Mouse (Mus musculus): Measurements from ENCODE around the gene Ahnak. TPM values are rescaled to one million over a fixed set of nuclear protein-coding genes. Genes with fewer than 3 reads are reported as not detected.

Gene Ahnak
- polyA plus RNA-seq, 1 experiment from 2014 or later = 2.7 TPM

- ATAC-seq (ENCODE audit: low read depth) = no peak
- Histone ChIP-seq H3K27ac (ENCODE audit: low read depth, low read length) (0 out of 2 replicates have a peak overlapping the region, but pooled peaks have one; percentile 28), H3K4me2 (ENCODE audit: low read depth, low read length) (no peak overlapping the region), H3K9ac (replicated peaks; ENCODE audit: low read depth, low read length) (no peak overlapping the region), H3K36me3 (ENCODE audit: control insufficient read depth, insufficient read depth, low read length) (no peaks in the 10 kb centered on the region), H3K4me1 (ENCODE audit: control insufficient read depth, insufficient read depth, low read length) (peaks cover 11% of the 10 kb centered on the region; the same call in 1 of the 2 replicates), H3K27me3 (ENCODE audit: control insufficient read depth, insufficient read depth, low read length) (no peaks in the 10 kb centered on the region), H3K4me3 (ENCODE audit: low read depth, low read length) (no peak overlapping the region), H3K9me3 (ENCODE audit: control insufficient read depth, low read length) (no peaks in the 10 kb centered on the region)
- WGBS = 83% methylated on average over 2 of the region's 2 CpGs
Measured at GRCm38 (mm10) chr19:9070316-9070715, 81.2 kb downstream of the Ahnak start.

GRCm38 (mm10) chr19:9071456-9072156 lies 82.5 kb downstream of the Ahnak start:
- no peaks in the 10 kb centered on the region for H3K9me3 ChIP-seq (ENCODE audit: control insufficient read depth, low read length)
- no peak overlapping the region for H3K4me2 ChIP-seq (ENCODE audit: low read depth, low read length)
- H3K4me1 ChIP-seq (ENCODE audit: control insufficient read depth, insufficient read depth, low read length) = 0 out of 2 replicates have a peak, but pooled peaks cover 3% of the 10 kb centered on the region
- H3K27me3 ChIP-seq (ENCODE audit: control insufficient read depth, insufficient read depth, low read length) = no peaks in the 10 kb centered on the region
- ATAC-seq (ENCODE audit: low read depth) = peak; percentile 74; the same call in 1 of the 2 replicates
- WGBS = 48% methylated on average over 7 of the region's 7 CpGs
- H3K9ac ChIP-seq (replicated peaks; ENCODE audit: low read depth, low read length) = no peak overlapping the region
- no peaks in the 10 kb centered on the region for H3K36me3 ChIP-seq (ENCODE audit: control insufficient read depth, insufficient read depth, low read length)
- no peak overlapping the region for H3K4me3 ChIP-seq (ENCODE audit: low read depth, low read length)
- H3K27ac ChIP-seq (ENCODE audit: low read depth, low read length) = peak overlapping the region; percentile 55; the same call in 1 of the 2 replicates

GRCm38 (mm10) chr19:9072157-9072530 lies 83.1 kb downstream of the Ahnak start:
- H3K4me1 ChIP-seq (ENCODE audit: control insufficient read depth, insufficient read depth, low read length) = 0 out of 2 replicates have a peak, but pooled peaks cover 3% of the 10 kb centered on the region
- 80% methylated on average over 2 of the region's 2 CpGs for WGBS
- no peak for ATAC-seq (ENCODE audit: low read depth)
- no peak overlapping the region for H3K4me2 ChIP-seq (ENCODE audit: low read depth, low read length)
- no peak overlapping the region for H3K4me3 ChIP-seq (ENCODE audit: low read depth, low read length)
- H3K9me3 ChIP-seq (ENCODE audit: control insufficient read depth, low read length) = no peaks in the 10 kb centered on the region
- no peak overlapping the region for H3K9ac ChIP-seq (replicated peaks; ENCODE audit: low read depth, low read length)
- H3K27ac ChIP-seq (ENCODE audit: low read depth, low read length) = no peak overlapping the region
- H3K27me3 ChIP-seq (ENCODE audit: control insufficient read depth, insufficient read depth, low read length) = no peaks in the 10 kb centered on the region
- no peaks in the 10 kb centered on the region for H3K36me3 ChIP-seq (ENCODE audit: control insufficient read depth, insufficient read depth, low read length)

GRCm38 (mm10) chr19:9073776-9074411 lies 84.8 kb downstream of the Ahnak start:
- Histone ChIP-seq H3K9me3 (ENCODE audit: control insufficient read depth, low read length) (no peaks in the 10 kb centered on the region), H3K9ac (replicated peaks; ENCODE audit: low read depth, low read length) (no peak overlapping the region), H3K27me3 (ENCODE audit: control insufficient read depth, insufficient read depth, low read length) (no peaks in the 10 kb centered on the region), H3K4me2 (ENCODE audit: low read depth, low read length) (no peak overlapping the region), H3K4me1 (ENCODE audit: control insufficient read depth, insufficient read depth, low read length) (0 out of 2 replicates have a peak, but pooled peaks cover 3% of the 10 kb centered on the region), H3K27ac (ENCODE audit: low read depth, low read length) (no peak overlapping the region), H3K4me3 (ENCODE audit: low read depth, low read length) (no peak overlapping the region), H3K36me3 (ENCODE audit: control insufficient read depth, insufficient read depth, low read length) (no peaks in the 10 kb centered on the region)
- no peak for ATAC-seq (ENCODE audit: low read depth)
- WGBS = 79% methylated on average over 12 of the region's 12 CpGs

- Histone ChIP-seq H3K9me3 (ENCODE audit: control insufficient read depth, low read length) (no peaks in the 10 kb centered on the region), H3K36me3 (ENCODE audit: control insufficient read depth, insufficient read depth, low read length) (no peaks in the 10 kb centered on the region), H3K27me3 (ENCODE audit: control insufficient read depth, insufficient read depth, low read length) (no peaks in the 10 kb centered on the region), H3K4me1 (ENCODE audit: control insufficient read depth, insufficient read depth, low read length) (0 out of 2 replicates have a peak, but pooled peaks cover 3% of the 10 kb centered on the region), H3K4me2 (ENCODE audit: low read depth, low read length) (no peak overlapping the region), H3K27ac (ENCODE audit: low read depth, low read length) (no peak overlapping the region), H3K4me3 (ENCODE audit: low read depth, low read length) (no peak overlapping the region), H3K9ac (replicated peaks; ENCODE audit: low read depth, low read length) (no peak overlapping the region)
- 52% methylated on average over 4 of the region's 4 CpGs for WGBS
- ATAC-seq (ENCODE audit: low read depth) = no peak
Measured at GRCm38 (mm10) chr19:9074424-9074823, 85.3 kb downstream of the Ahnak start.

GRCm38 (mm10) chr19:9075558-9075957 lies 86.5 kb downstream of the Ahnak start:
- Histone ChIP-seq H3K4me3 (ENCODE audit: low read depth, low read length) (no peak overlapping the region), H3K27ac (ENCODE audit: low read depth, low read length) (no peak overlapping the region), H3K9me3 (ENCODE audit: control insufficient read depth, low read length) (no peaks in the 10 kb centered on the region), H3K9ac (replicated peaks; ENCODE audit: low read depth, low read length) (no peak overlapping the region), H3K4me1 (ENCODE audit: control insufficient read depth, insufficient read depth, low read length) (no peaks in the 10 kb centered on the region), H3K36me3 (ENCODE audit: control insufficient read depth, insufficient read depth, low read length) (no peaks in the 10 kb centered on the region), H3K4me2 (ENCODE audit: low read depth, low read length) (no peak overlapping the region), H3K27me3 (ENCODE audit: control insufficient read depth, insufficient read depth, low read length) (no peaks in the 10 kb centered on the region)
- ATAC-seq (ENCODE audit: low read depth) = no peak
- 82% methylated on average over 2 of the region's 2 CpGs for WGBS

- 88% methylated on average over 3 of the region's 3 CpGs for WGBS
- Histone ChIP-seq H3K4me2 (ENCODE audit: low read depth, low read length) (no peak overlapping the region), H3K36me3 (ENCODE audit: control insufficient read depth, insufficient read depth, low read length) (no peaks in the 10 kb centered on the region), H3K27ac (ENCODE audit: low read depth, low read length) (no peak overlapping the region), H3K27me3 (ENCODE audit: control insufficient read depth, insufficient read depth, low read length) (no peaks in the 10 kb centered on the region), H3K4me3 (ENCODE audit: low read depth, low read length) (no peak overlapping the region), H3K4me1 (ENCODE audit: control insufficient read depth, insufficient read depth, low read length) (no peaks in the 10 kb centered on the region), H3K9ac (replicated peaks; ENCODE audit: low read depth, low read length) (no peak overlapping the region), H3K9me3 (ENCODE audit: control insufficient read depth, low read length) (no peaks in the 10 kb centered on the region)
- no peak for ATAC-seq (ENCODE audit: low read depth)
Measured at GRCm38 (mm10) chr19:9076035-9076434, 87.0 kb downstream of the Ahnak start.

GRCm38 (mm10) chr19:9076982-9077660 lies 88.0 kb downstream of the Ahnak start:
- Histone ChIP-seq H3K27me3 (ENCODE audit: control insufficient read depth, insufficient read depth, low read length) (no peaks in the 10 kb centered on the region), H3K9ac (replicated peaks; ENCODE audit: low read depth, low read length) (no peak overlapping the region), H3K4me1 (ENCODE audit: control insufficient read depth, insufficient read depth, low read length) (no peaks in the 10 kb centered on the region), H3K4me2 (ENCODE audit: low read depth, low read length) (no peak overlapping the region), H3K27ac (ENCODE audit: low read depth, low read length) (no peak overlapping the region), H3K36me3 (ENCODE audit: control insufficient read depth, insufficient read depth, low read length) (no peaks in the 10 kb centered on the region), H3K9me3 (ENCODE audit: control insufficient read depth, low read length) (no peaks in the 10 kb centered on the region), H3K4me3 (ENCODE audit: low read depth, low read length) (no peak overlapping the region)
- whole genome bisulfite sequencing = 83% methylated on average over 4 of the region's 4 CpGs
- ATAC-seq (ENCODE audit: low read depth) = no peak

GRCm38 (mm10) chr19:9079916-9080315 lies 90.8 kb downstream of the Ahnak start:
- no peak for ATAC-seq (ENCODE audit: low read depth)
- Histone ChIP-seq H3K9me3 (ENCODE audit: control insufficient read depth, low read length) (no peaks in the 10 kb centered on the region), H3K27ac (ENCODE audit: low read depth, low read length) (no peak overlapping the region), H3K4me3 (ENCODE audit: low read depth, low read length) (no peak overlapping the region), H3K4me1 (ENCODE audit: control insufficient read depth, insufficient read depth, low read length) (no peaks in the 10 kb centered on the region), H3K27me3 (ENCODE audit: control insufficient read depth, insufficient read depth, low read length) (no peaks in the 10 kb centered on the region), H3K36me3 (ENCODE audit: control insufficient read depth, insufficient read depth, low read length) (no peaks in the 10 kb centered on the region), H3K9ac (replicated peaks; ENCODE audit: low read depth, low read length) (no peak overlapping the region), H3K4me2 (ENCODE audit: low read depth, low read length) (no peak overlapping the region)
- WGBS = 36% methylated on average over 7 of the region's 7 CpGs
